Mouse (Mus musculus) embryonic fibroblast, embryonic 13.5 days (primary cell): ENCODE measurements around the gene Mtss1l.

Experiments used
- CTCF ChIP-seq: IDR thresholded peaks from 2 replicates; pipeline ENCODE4 v1.5.1; 2011; ENCODE audit warnings: mild to moderate bottlenecking, control low read depth, low read length, moderate library complexity, borderline replicate concordance; ENCODE audit not compliant: insufficient read depth
- POLR2A ChIP-seq: IDR thresholded peaks from 2 replicates; pipeline ENCODE4 v1.6.1; 2011; ENCODE audit warnings: low read depth, mild to moderate bottlenecking, control low read depth, low read length, moderate library complexity

DNA sequence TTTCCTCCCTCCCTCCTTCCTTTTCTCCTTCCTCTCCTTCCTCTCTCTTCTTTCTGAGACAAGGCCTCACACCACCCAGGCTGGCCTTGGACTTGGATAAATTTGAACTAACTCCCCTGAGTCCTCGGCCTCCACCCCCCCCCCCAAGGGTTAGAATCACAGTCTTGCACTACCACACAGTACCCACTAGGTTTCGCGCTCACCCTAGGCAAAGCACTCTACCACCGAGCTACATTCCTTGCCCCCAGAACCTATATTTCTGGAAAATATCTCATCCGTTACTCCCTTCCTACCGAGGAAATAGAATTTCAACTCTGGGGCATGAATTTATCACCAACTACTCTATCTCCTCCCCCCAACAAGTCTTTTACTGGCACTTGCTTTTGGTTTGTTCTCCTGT is 40.7 kb downstream of the Mtss1l start:
- TF ChIP-seq CTCF (peak; percentile 42; the same call in 1 of the 2 replicates), POLR2A (no peak)
